Comparison of ENCODE assay signal across 33 mouse cellular contexts in genomic region chr13:98738213-98738612, GRCm38 (mm10). TPM values are rescaled to one million over a fixed set of nuclear protein-coding genes. Genes with fewer than 3 reads are reported as not detected.
DNase-seq lines count a peak whose midpoint lies in the region; ATAC-seq lines count a peak whose summit lies in the region.
"Had no signal": no experiment of that assay in that cellular context is flagged by ENCODE, and none has a peak within 500 bp of the region (broad histone marks: within the 10 kb centered on the region; RNA-seq: fewer than 3 reads in every experiment).

No protein-coding gene starts in this region.

- H3K4me1 ChIP-seq in hindbrain, embryonic 11.5 days (replicated peaks; ENCODE audit: control insufficient read depth, insufficient read depth, low read length), result no peaks in the 10 kb centered on the region
- H3K4me1 ChIP-seq: forebrain, embryonic 12.5 days; heart, embryonic 15.5 days; hindbrain, embryonic 13.5 days; kidney, embryonic 15.5 days; limb, embryonic 13.5 days; midbrain, embryonic 10.5 days; midbrain, embryonic 15.5 days; neural tube, embryonic 13.5 days; stomach, embryonic 15.5 days had no signal

- H3K27ac ChIP-seq in hindbrain, embryonic 11.5 days (ENCODE audit: low read depth, low read length), result no peak overlapping the region
- H3K27ac ChIP-seq: forebrain, embryonic 12.5 days; heart, embryonic 15.5 days; hindbrain, embryonic 13.5 days; kidney, embryonic 15.5 days; layer of hippocampus, adult 2 months; limb, embryonic 13.5 days; midbrain, embryonic 10.5 days; midbrain, embryonic 15.5 days; neural tube, embryonic 13.5 days; stomach, embryonic 15.5 days had no signal

- peak; percentile 11 for DNase-seq in CD4-positive helper T cell, adult 2 months (ENCODE audit: low read depth, low spot score)
- peak; percentile 4 for DNase-seq in splenic B cell, adult 2 months (ENCODE audit: low read depth, low spot score)
- DNase-seq in hindbrain, embryonic 11.5 days (ENCODE audit: low spot score), result no peak
- no peak for DNase-seq in layer of hippocampus, postnatal 14 days (ENCODE audit: low spot score in 2 of 2)
- DNase-seq in natural killer cell, adult 2 months (ENCODE audit: low spot score in 2 of 2), result no peak
- DNase-seq: adrenal gland, postnatal 10 days; cerebellum, adult 11 months; cerebellum, adult 9-10 months; cerebellum, postnatal 36 days; forebrain, postnatal 0 days; gastrocnemius, postnatal 14 days; heart, postnatal 36 days; kidney, adult 11 months; kidney, postnatal 25 days; lung, adult 18-20 months; lung, postnatal 4 days; thymus, postnatal 25 days had no signal

- ATAC-seq in activated CD4-positive, CD25-positive, alpha-beta regulatory T cell, adult 4 months, result peak; percentile 67
- 0 out of 2 replicates have a peak, but pooled peaks have one; percentile 15 for ATAC-seq in megakaryocyte, adult 5-6 weeks (ENCODE audit: poor library complexity, severe bottlenecking)
- no peak for ATAC-seq in hindbrain, embryonic 11.5 days (ENCODE audit: low FRiP score)
- ATAC-seq: forebrain, postnatal 0 days; lung, postnatal 0 days; midbrain, embryonic 15.5 days had no signal

- no peaks in the 10 kb centered on the region for H3K27me3 ChIP-seq in splenic B cell, adult 2 months (ENCODE audit: control insufficient read depth, insufficient read depth, low read length, poor library complexity, severe bottlenecking)
- H3K27me3 ChIP-seq in hindbrain, embryonic 11.5 days (ENCODE audit: control insufficient read depth, insufficient read depth, low read length), result no peaks in the 10 kb centered on the region
- H3K27me3 ChIP-seq: forebrain, embryonic 12.5 days; heart, embryonic 15.5 days; hindbrain, embryonic 13.5 days; kidney, embryonic 15.5 days; limb, embryonic 13.5 days; midbrain, embryonic 15.5 days; neural tube, embryonic 13.5 days; stomach, embryonic 15.5 days had no signal

- no peak overlapping the region for H3K4me3 ChIP-seq in hindbrain, embryonic 11.5 days (ENCODE audit: low read depth, low read length)
- H3K4me3 ChIP-seq: forebrain, embryonic 12.5 days; heart, embryonic 15.5 days; hindbrain, embryonic 13.5 days; kidney, embryonic 15.5 days; layer of hippocampus, adult 2 months; limb, embryonic 13.5 days; midbrain, embryonic 10.5 days; midbrain, embryonic 15.5 days; neural tube, embryonic 13.5 days; stomach, embryonic 15.5 days had no signal

- peaks cover 3% of the 10 kb centered on the region; the same call in 1 of the 2 replicates for H3K36me3 ChIP-seq in splenic B cell, adult 2 months (ENCODE audit: control insufficient read depth, insufficient read depth, low read length, poor library complexity, severe bottlenecking)
- H3K36me3 ChIP-seq in hindbrain, embryonic 11.5 days (ENCODE audit: control insufficient read depth, insufficient read depth, low read length), result 0 out of 2 replicates have a peak, but pooled peaks cover 2% of the 10 kb centered on the region

- H3K9me3 ChIP-seq in hindbrain, embryonic 11.5 days (ENCODE audit: control insufficient read depth, low read length), result no peaks in the 10 kb centered on the region
- H3K9me3 ChIP-seq: forebrain, embryonic 12.5 days; heart, embryonic 15.5 days; hindbrain, embryonic 13.5 days; kidney, embryonic 15.5 days; limb, embryonic 13.5 days; midbrain, embryonic 10.5 days; midbrain, embryonic 15.5 days; neural tube, embryonic 13.5 days; stomach, embryonic 15.5 days had no signal

- WGBS in hindbrain, embryonic 11.5 days, result 93% methylated on average over 2 of the region's 2 CpGs

- no peak overlapping the region for H3K4me2 ChIP-seq in hindbrain, embryonic 11.5 days (replicated peaks; ENCODE audit: low read depth, low read length)
- H3K4me2 ChIP-seq: forebrain, embryonic 12.5 days; heart, embryonic 15.5 days; hindbrain, embryonic 13.5 days; kidney, embryonic 15.5 days; limb, embryonic 13.5 days; liver, embryonic 11.5 days; midbrain, embryonic 15.5 days; neural tube, embryonic 13.5 days; stomach, embryonic 15.5 days had no signal

- no peak overlapping the region for H3K9ac ChIP-seq in hindbrain, embryonic 11.5 days (ENCODE audit: low read depth, low read length)
- H3K9ac ChIP-seq: forebrain, embryonic 12.5 days; forebrain, postnatal 0 days; heart, embryonic 15.5 days; hindbrain, embryonic 13.5 days; kidney, embryonic 15.5 days; limb, embryonic 13.5 days; midbrain, embryonic 15.5 days; neural tube, embryonic 13.5 days; stomach, embryonic 15.5 days had no signal

RNA-seq across cellular contexts. Expression of gene Tmem171, which starts 43.6 kb away (rescaled TPM):
- polyA plus RNA-seq in activated CD4-positive, CD25-positive, alpha-beta regulatory T cell, adult 4 months (2017; shearing (Covaris generic)), result under 1 TPM in 1 of 2 experiments, not detected in 1; 0.38 TPM
- not detected in 2 replicates for total RNA-seq in megakaryocyte, adult 5-6 weeks (2015)
- total RNA-seq in megakaryocyte, adult 5-6 weeks (2017), result 0.45 TPM in 1 of 2 replicates, not detected in the other
- not detected in 2 replicates for polyA plus RNA-seq in hindbrain, embryonic 11.5 days (2014; fragmentation: Nextera tagmentation; extraction: Ambion mirVana)
- under 1 TPM in 1 of 2 experiments, not detected in 1; 0.58 TPM for total RNA-seq in layer of hippocampus, postnatal 14 days (2021)
- total RNA-seq: forebrain, postnatal 0 days; granulocyte monocyte progenitor cell, adult 5-6 weeks; left cerebral cortex, postnatal 36 days had no signal
- polyA plus RNA-seq: forebrain, embryonic 12.5 days; forebrain, postnatal 0 days; hindbrain, embryonic 13.5 days; midbrain, embryonic 10.5 days; midbrain, embryonic 15.5 days; neural tube, embryonic 13.5 days had no signal

Comparison
In these comparisons a context has a peak if more than half of its experiments do, and no peak if none do; other contexts are left out.
1. DNase-seq: peak in CD4-positive helper T cell, adult 2 months (single experiment) and splenic B cell, adult 2 months (single experiment); none in hindbrain, embryonic 11.5 days (single experiment), layer of hippocampus, postnatal 14 days (0 of 2) and natural killer cell, adult 2 months (0 of 2).